Mouse (Mus musculus) heart, postnatal 0 days (tissue): ENCODE measurements around the gene Col13a1.

Source experiments
- CTCF ChIP-seq: IDR thresholded peaks from 2 replicates; pipeline ENCODE4 v1.5.1; 2016; ENCODE audit warnings: antibody characterized with exemption, control low read depth, low read depth
- EP300 ChIP-seq: IDR thresholded peaks from 2 replicates; pipeline ENCODE4 v1.6.1; 2016; ENCODE audit warnings: antibody characterized with exemption, low read depth

DNA sequence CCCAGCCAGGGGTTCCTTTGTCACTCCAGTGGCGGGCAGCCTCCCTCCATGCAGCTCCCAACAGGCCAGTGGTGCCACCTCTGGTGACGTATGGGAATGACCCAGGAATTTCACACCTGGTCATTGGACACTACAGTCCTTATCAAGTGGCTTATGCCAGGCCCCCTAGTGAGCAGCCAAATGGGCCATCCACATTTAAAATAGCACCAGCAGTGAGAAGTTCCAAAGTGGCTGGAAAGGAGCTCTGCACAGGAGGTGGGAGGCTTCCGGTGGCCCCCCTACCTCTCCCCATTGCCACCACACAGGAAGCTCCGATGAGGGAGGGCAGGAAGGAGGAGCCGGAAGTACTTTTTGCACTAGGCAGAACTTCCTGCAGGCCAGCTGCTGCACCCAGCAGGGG is 72.7 kb downstream of the Col13a1 start:
- peak; percentile 63 for TF ChIP-seq CTCF
- peak; percentile 67 for TF ChIP-seq EP300
